Mouse (Mus musculus): ENCODE measurements at regions not wholly inside any gene's neighbourhood (a gene's known extent, or its start where the extent isn't known, plus 50 kb on each side); places are given as distances from the start of the nearest gene placed in this dataset.

DNA sequence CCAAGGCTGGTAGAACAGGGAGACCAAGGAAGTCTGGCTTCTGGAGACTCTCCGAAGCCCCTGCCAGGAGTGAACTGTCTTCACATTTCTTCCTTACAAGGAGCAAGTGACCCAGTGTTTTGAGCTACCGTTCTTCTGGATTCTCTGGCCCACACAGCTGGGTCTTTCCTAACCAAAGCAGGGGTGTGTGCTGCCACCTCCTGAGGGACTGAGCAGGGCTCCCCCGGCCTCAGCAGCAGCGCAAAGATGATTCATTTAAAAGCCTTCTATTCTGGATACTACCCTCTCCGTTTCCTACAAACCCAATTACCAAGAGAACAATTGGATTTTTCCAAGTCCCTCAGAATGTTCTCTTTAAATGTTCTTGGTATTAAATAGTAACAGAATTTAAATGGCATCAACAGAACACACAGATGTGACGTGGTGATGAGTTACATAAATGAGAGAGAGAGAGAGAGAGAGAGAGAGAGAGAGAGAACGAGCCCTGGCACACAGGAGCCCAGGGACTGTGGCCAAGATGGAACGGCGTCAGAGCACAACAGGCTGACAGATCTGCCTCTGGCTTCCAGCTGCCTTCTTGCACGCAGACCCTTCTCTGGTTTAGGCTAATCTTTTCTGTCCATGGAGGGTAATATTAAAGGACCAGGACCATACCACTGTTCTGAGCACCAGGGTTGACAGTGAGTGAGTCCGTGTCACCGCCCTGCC is 191.6 kb downstream of the Agtpbp1 start:
- WGBS (ENCODE audit: insufficient replicate concordance): 68% methylated on average over 12 of the region's 12 CpGs
- H3K4me1 ChIP-seq: no peaks in the 10 kb centered on the region
- no peak overlapping the region for H3K27ac ChIP-seq
- no peak overlapping the region for H3K4me2 ChIP-seq
- no peak for ATAC-seq
- H3K36me3 ChIP-seq: no peaks in the 10 kb centered on the region
- H3K4me3 ChIP-seq: no peak overlapping the region
- H3K9me3 ChIP-seq (replicated peaks): no peaks in the 10 kb centered on the region
- H3K27me3 ChIP-seq (replicated peaks): no peaks in the 10 kb centered on the region
- H3K9ac ChIP-seq: no peak overlapping the region

GRCm38 (mm10) chr13:59392828-59393227 is 192.2 kb downstream of the Agtpbp1 start:
- WGBS (ENCODE audit: insufficient replicate concordance): 59% methylated on average over 4 of the region's 4 CpGs
- H3K4me2 ChIP-seq: no peak overlapping the region
- no peaks in the 10 kb centered on the region for H3K27me3 ChIP-seq (replicated peaks)
- H3K9ac ChIP-seq: no peak overlapping the region
- ATAC-seq: no peak
- H3K9me3 ChIP-seq (replicated peaks): no peaks in the 10 kb centered on the region
- H3K4me1 ChIP-seq: no peaks in the 10 kb centered on the region
- H3K4me3 ChIP-seq: no peak overlapping the region
- H3K36me3 ChIP-seq: no peaks in the 10 kb centered on the region
- no peak overlapping the region for H3K27ac ChIP-seq

- Histone ChIP-seq H3K36me3 (no peaks in the 10 kb centered on the region), H3K4me1 (no peaks in the 10 kb centered on the region), H3K27ac (no peak overlapping the region), H3K4me2 (no peak overlapping the region), H3K27me3 (replicated peaks) (no peaks in the 10 kb centered on the region), H3K4me3 (no peak overlapping the region), H3K9me3 (replicated peaks) (no peaks in the 10 kb centered on the region), H3K9ac (no peak overlapping the region)
- 75% methylated on average over 14 of the region's 14 CpGs for WGBS (ENCODE audit: insufficient replicate concordance)
- ATAC-seq: no peak
These were observed 197.3 kb downstream of the Agtpbp1 start for GRCm38 (mm10) chr13:59387627-59388325.

DNA sequence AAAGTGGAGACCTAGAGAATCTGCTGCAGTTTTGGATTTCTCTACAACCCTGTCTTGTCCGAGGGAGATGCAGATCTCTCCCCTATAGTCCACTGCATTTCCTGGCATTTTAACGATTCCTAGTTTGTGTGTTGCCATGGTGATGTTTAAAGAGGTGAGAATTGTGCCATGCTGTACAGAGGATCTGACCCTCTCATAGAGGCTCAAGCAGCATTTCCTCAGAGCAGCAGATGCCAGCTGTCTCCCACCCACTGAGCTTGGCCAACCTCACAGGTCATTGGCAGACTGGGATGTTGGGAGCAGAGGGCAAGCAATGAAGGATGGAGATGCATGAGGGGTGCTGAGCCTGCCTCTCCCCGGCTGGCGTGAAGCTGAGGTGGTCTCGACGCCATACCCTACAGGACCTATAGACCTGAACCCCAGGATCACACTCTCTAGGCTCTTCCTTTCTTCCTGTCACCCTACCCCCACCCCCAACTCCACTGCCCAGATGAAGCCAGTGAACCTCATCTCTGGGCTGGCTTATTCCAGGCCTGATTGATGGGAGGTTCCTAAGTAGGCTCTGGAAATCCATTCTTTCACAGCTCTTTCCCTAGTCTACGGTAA is 198.0 kb downstream of the Agtpbp1 start:
- H3K4me2 ChIP-seq: no peak overlapping the region
- H3K36me3 ChIP-seq: no peaks in the 10 kb centered on the region
- H3K9ac ChIP-seq: no peak overlapping the region
- no peak for ATAC-seq
- WGBS (ENCODE audit: insufficient replicate concordance): 65% methylated on average over 7 of the region's 7 CpGs
- H3K27me3 ChIP-seq (replicated peaks): no peaks in the 10 kb centered on the region
- H3K4me3 ChIP-seq: no peak overlapping the region
- H3K4me1 ChIP-seq: no peaks in the 10 kb centered on the region
- no peak overlapping the region for H3K27ac ChIP-seq
- no peaks in the 10 kb centered on the region for H3K9me3 ChIP-seq (replicated peaks)

GRCm38 (mm10) chr13:59385824-59386223 is 199.2 kb downstream of the Agtpbp1 start:
- ATAC-seq: no peak
- Histone ChIP-seq H3K27ac (no peak overlapping the region), H3K4me2 (no peak overlapping the region), H3K9me3 (replicated peaks) (no peaks in the 10 kb centered on the region), H3K4me1 (no peaks in the 10 kb centered on the region), H3K9ac (no peak overlapping the region), H3K27me3 (replicated peaks) (no peaks in the 10 kb centered on the region), H3K36me3 (no peaks in the 10 kb centered on the region), H3K4me3 (no peak overlapping the region)
- WGBS (ENCODE audit: insufficient replicate concordance): 66% methylated on average over 6 of the region's 6 CpGs

GRCm38 (mm10) chr13:59370141-59370816 is 214.7 kb downstream of the Agtpbp1 start:
- Histone ChIP-seq H3K27ac (no peak overlapping the region), H3K36me3 (no peaks in the 10 kb centered on the region), H3K4me1 (no peaks in the 10 kb centered on the region), H3K4me2 (no peak overlapping the region), H3K4me3 (no peak overlapping the region), H3K9ac (no peak overlapping the region), H3K9me3 (replicated peaks) (no peaks in the 10 kb centered on the region), H3K27me3 (replicated peaks) (no peaks in the 10 kb centered on the region)
- WGBS (ENCODE audit: insufficient replicate concordance): 66% methylated on average over 12 of the region's 12 CpGs
- ATAC-seq: no peak

- ATAC-seq: no peak
- H3K4me1 ChIP-seq: no peaks in the 10 kb centered on the region
- no peaks in the 10 kb centered on the region for H3K36me3 ChIP-seq
- no peak overlapping the region for H3K9ac ChIP-seq
- no peaks in the 10 kb centered on the region for H3K27me3 ChIP-seq (replicated peaks)
- H3K9me3 ChIP-seq (replicated peaks): no peaks in the 10 kb centered on the region
- H3K4me3 ChIP-seq: no peak overlapping the region
- no peak overlapping the region for H3K27ac ChIP-seq
- H3K4me2 ChIP-seq: no peak overlapping the region
- WGBS (ENCODE audit: insufficient replicate concordance): 70% methylated on average over 13 of the region's 13 CpGs
These were observed 216.2 kb downstream of the Agtpbp1 start for GRCm38 (mm10) chr13:59368550-59369449.

DNA sequence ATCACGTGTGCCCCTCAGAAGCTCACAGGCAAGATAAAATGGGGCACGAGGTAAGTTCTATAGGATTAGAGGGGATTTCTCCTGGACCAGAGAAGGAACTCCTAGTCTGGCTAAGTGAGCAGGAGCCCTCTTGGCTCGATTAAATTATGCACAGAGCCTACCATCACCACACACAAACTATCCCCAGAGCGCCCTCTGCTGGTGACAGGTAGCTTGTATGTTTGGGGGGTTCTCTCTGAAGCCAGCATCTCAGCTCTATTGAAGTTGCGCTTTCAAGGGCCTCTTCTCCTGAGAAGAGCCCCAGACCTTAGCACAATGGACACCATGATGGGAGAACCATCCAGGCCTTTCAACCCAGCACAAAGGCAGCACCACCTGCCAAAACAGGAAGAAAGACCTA is 219.6 kb downstream of the Agtpbp1 start:
- Histone ChIP-seq H3K4me3 (no peak overlapping the region), H3K27me3 (replicated peaks) (no peaks in the 10 kb centered on the region), H3K36me3 (no peaks in the 10 kb centered on the region), H3K4me2 (no peak overlapping the region), H3K9ac (no peak overlapping the region), H3K4me1 (no peaks in the 10 kb centered on the region), H3K27ac (no peak overlapping the region), H3K9me3 (replicated peaks) (no peaks in the 10 kb centered on the region)
- ATAC-seq: no peak
- whole genome bisulfite sequencing (ENCODE audit: insufficient replicate concordance): 34% methylated on average over 5 of the region's 5 CpGs

DNA sequence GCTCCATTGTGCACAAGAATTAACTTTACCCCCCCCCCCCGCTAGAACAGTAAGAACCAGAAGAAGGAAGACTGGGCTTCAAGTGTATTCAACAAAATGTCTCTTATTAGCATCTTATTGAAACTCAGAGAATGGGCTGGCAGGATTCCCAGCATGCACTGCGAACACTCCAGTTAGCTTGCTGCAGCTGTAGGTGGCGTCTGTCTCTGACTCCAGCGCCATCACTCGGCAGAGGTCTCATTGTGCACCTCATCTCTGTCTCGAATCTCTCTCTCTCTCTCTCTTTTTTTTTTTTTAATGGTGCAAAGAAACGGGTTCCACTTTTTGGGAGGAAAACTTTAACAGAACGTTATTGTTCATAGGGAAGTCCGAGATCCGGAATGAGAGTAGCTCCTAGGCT is 221.6 kb downstream of the Agtpbp1 start:
- WGBS (ENCODE audit: insufficient replicate concordance): 61% methylated on average over 10 of the region's 10 CpGs
- no peaks in the 10 kb centered on the region for H3K4me1 ChIP-seq

DNA sequence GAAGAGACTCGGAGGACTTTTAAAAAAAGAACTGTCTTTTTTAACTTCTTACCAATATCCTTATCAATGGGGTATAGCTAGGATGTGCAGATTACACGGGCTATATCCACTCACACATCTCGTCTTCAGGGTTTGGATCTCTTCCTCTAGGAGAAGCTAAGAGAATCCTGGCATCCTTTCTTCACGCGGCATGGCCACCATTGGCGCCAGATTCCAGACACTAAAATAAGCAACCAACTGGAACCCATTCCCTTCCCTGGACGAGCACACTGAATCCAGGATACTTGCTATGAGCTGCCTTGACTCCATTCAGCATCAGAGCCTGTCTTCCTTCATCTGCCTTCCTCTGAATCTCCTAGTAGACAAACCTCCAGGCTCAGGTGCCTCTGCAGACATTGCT is 223.7 kb downstream of the Agtpbp1 start:
- Histone ChIP-seq H3K4me2 (no peak overlapping the region), H3K4me3 (no peak overlapping the region), H3K36me3 (no peaks in the 10 kb centered on the region), H3K9me3 (replicated peaks) (no peaks in the 10 kb centered on the region), H3K27ac (no peak overlapping the region), H3K4me1 (no peaks in the 10 kb centered on the region), H3K9ac (no peak overlapping the region), H3K27me3 (replicated peaks) (no peaks in the 10 kb centered on the region)
- no peak for ATAC-seq
- WGBS (ENCODE audit: insufficient replicate concordance): 66% methylated on average over 7 of the region's 7 CpGs

More for the DNA sequence above, 221.6 kb downstream of the Agtpbp1 start:
- Histone ChIP-seq H3K36me3 (no peaks in the 10 kb centered on the region), H3K9me3 (replicated peaks) (no peaks in the 10 kb centered on the region), H3K4me3 (no peak overlapping the region), H3K9ac (no peak overlapping the region), H3K27ac (no peak overlapping the region), H3K4me2 (no peak overlapping the region), H3K27me3 (replicated peaks) (no peaks in the 10 kb centered on the region)
- ATAC-seq: no peak

DNA sequence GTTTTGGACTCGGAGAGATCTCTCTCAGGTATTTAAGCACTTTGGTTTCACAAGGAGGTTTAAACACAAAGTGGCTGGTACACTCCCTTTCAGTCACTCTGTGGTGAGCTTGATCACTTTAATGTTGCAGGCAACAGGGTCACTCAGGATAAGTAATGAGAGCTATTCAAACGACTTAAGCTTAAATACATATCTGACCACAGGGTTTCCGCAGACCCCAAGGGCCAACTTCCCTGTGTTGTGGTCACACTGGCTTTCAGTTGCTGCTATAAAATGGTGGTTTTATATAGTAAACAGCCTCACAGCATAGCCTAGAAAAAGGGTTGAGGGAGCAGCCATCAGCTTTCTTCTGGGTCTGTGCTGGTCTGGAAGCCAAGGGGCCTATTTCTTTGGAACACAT is 225.0 kb downstream of the Agtpbp1 start:
- Histone ChIP-seq H3K4me1 (no peaks in the 10 kb centered on the region), H3K4me3 (no peak overlapping the region), H3K4me2 (no peak overlapping the region), H3K27me3 (replicated peaks) (no peaks in the 10 kb centered on the region), H3K9ac (no peak overlapping the region), H3K9me3 (replicated peaks) (no peaks in the 10 kb centered on the region), H3K36me3 (no peaks in the 10 kb centered on the region), H3K27ac (no peak overlapping the region)
- ATAC-seq: no peak
- 46% methylated on average over 3 of the region's 3 CpGs for WGBS (ENCODE audit: insufficient replicate concordance)
